Mouse (Mus musculus): ENCODE data around the gene Gch1. TPM values are rescaled to one million over a fixed set of nuclear protein-coding genes. Genes with fewer than 3 reads are reported as not detected.

Gch1 gene
- polyA plus RNA-seq, 1 experiment from 2014 or later: 2.8 TPM

DNA sequence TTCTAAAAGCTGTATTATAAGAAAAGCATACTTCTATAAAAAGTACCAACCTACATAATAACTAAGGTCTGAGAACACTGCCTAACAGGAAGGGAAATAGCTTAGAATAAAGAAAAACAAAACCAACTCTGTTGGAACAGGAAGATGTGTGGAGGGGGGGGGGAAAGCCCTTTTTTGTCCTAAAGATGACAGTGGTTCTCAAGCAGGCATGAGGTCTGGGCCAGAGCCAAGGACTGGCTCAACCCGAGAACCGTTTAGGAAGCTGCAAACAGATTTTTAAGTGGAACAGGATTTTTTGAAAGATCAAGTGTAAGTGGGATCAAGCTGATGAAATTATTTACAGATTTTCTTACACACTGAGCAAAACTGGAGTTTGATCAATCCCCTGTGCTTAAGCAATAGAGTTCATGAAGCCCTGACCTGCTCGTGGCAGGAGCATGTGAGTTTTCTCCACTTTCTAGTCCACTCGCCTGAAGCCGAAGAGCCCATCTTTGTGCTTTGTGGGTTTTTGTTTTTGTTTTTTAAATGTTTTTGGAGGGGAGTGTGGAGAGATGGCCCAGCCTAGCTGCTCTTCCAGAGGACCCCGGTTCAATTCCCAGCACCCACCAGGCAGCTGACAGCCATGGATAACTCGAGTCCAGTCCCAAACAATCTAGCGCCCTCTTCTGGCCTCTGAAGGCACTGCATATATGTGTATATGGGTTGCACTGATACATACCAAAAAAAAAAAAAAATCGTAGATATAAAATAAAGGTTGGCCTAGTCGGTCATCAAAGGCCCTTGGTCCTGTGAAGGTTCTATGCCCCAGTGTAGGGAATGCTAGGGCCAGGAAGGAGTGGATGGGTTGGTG is 35.5 kb upstream of the Gch1 start:
- H3K9me3 ChIP-seq (ENCODE audit: control insufficient read depth, low read length): no peaks in the 10 kb centered on the region
- no peaks in the 10 kb centered on the region for H3K4me1 ChIP-seq (replicated peaks; ENCODE audit: control insufficient read depth, insufficient read depth, low read length)
- no peak for ATAC-seq (ENCODE audit: low FRiP score)
- no peak overlapping the region for H3K27ac ChIP-seq (ENCODE audit: low read depth, low read length)
- H3K27me3 ChIP-seq (ENCODE audit: control insufficient read depth, insufficient read depth, low read length): no peaks in the 10 kb centered on the region
- H3K36me3 ChIP-seq (ENCODE audit: control insufficient read depth, insufficient read depth, low read length): no peaks in the 10 kb centered on the region
- no peak overlapping the region for H3K4me3 ChIP-seq (ENCODE audit: low read depth, low read length)
- no peak overlapping the region for H3K9ac ChIP-seq (ENCODE audit: low read depth, low read length)
- H3K4me2 ChIP-seq (replicated peaks; ENCODE audit: low read depth, low read length): no peak overlapping the region
- no peak for DNase-seq (ENCODE audit: low spot score)
- WGBS: 86% methylated on average over 10 of the region's 10 CpGs

DNA sequence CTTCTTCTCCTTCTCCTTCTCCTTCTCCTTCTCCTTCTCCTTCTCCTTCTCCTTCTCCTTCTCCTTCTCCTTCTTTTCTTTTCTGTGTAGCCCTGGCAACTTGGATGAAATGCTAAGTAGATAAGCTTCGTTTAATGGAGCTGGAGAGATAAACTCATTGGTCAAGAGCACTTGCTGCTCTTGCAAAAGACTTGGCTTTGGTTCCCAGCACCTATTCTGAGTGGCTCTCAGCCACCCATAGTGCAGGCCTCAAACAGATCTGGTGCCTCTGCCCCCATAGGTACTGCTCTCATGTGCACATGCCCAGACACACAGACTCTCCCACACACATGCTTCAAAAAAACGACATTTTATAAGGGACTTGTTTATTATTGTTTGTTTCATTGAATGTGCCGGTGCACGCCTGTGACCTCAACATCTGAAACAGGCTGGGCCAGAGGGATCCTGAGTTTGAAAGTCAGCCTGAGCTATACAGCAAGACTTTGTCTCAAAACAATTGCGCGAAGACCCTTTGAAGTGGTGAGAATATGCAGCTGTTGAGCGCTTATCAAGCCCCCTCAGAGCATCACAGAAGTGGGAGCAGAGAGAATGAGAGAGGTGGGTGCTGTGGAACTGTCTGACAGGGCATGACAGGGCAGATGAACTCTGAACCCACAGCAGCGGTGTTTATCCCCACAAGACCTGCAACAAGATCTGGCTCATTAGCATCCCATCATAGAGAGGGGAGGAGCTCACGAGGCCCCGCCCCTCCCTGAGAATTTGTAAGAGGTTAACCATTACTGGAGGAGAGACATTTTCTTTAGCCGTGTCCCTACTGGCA is 33.6 kb upstream of the Gch1 start:
- 80% methylated on average over 11 of the region's 11 CpGs for WGBS
- H3K9me3 ChIP-seq (ENCODE audit: control insufficient read depth, low read length): no peaks in the 10 kb centered on the region
- H3K4me2 ChIP-seq (replicated peaks; ENCODE audit: low read depth, low read length): no peak overlapping the region
- H3K4me3 ChIP-seq (ENCODE audit: low read depth, low read length): no peak overlapping the region
- ATAC-seq (ENCODE audit: low FRiP score): no peak
- no peak overlapping the region for H3K9ac ChIP-seq (ENCODE audit: low read depth, low read length)
- no peak for DNase-seq (ENCODE audit: low spot score)
- H3K27me3 ChIP-seq (ENCODE audit: control insufficient read depth, insufficient read depth, low read length): no peaks in the 10 kb centered on the region
- H3K36me3 ChIP-seq (ENCODE audit: control insufficient read depth, insufficient read depth, low read length): no peaks in the 10 kb centered on the region
- no peaks in the 10 kb centered on the region for H3K4me1 ChIP-seq (replicated peaks; ENCODE audit: control insufficient read depth, insufficient read depth, low read length)
- H3K27ac ChIP-seq (ENCODE audit: low read depth, low read length): no peak overlapping the region

DNA sequence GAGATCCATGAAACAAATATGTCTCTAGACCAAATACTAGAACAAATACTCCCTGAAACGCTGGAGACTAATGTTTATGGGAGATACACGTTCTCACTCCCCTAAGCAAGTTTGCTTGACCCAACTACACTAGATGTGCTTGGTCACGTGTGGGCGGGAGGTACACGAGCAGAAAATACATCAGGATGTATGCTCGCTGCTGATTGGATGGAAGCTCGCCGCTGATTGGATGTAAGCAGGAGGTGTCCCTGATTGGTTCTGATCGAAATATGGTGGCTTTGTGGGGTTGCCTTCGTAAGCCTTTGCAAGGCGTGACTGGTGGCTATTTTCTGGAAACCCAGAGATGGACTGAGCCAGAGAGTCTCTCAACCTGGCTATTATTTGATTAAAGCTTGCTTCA is 32.4 kb upstream of the Gch1 start:
- H3K4me1 ChIP-seq (replicated peaks; ENCODE audit: control insufficient read depth, insufficient read depth, low read length): no peaks in the 10 kb centered on the region
- 88% methylated on average over 11 of the region's 11 CpGs for WGBS
- no peak overlapping the region for H3K27ac ChIP-seq (ENCODE audit: low read depth, low read length)
- no peak for DNase-seq (ENCODE audit: low spot score)
- H3K27me3 ChIP-seq (ENCODE audit: control insufficient read depth, insufficient read depth, low read length): no peaks in the 10 kb centered on the region
- H3K36me3 ChIP-seq (ENCODE audit: control insufficient read depth, insufficient read depth, low read length): no peaks in the 10 kb centered on the region
- no peaks in the 10 kb centered on the region for H3K9me3 ChIP-seq (ENCODE audit: control insufficient read depth, low read length)
- no peak overlapping the region for H3K9ac ChIP-seq (ENCODE audit: low read depth, low read length)
- no peak overlapping the region for H3K4me2 ChIP-seq (replicated peaks; ENCODE audit: low read depth, low read length)
- H3K4me3 ChIP-seq (ENCODE audit: low read depth, low read length): no peak overlapping the region
- ATAC-seq (ENCODE audit: low FRiP score): no peak

DNA sequence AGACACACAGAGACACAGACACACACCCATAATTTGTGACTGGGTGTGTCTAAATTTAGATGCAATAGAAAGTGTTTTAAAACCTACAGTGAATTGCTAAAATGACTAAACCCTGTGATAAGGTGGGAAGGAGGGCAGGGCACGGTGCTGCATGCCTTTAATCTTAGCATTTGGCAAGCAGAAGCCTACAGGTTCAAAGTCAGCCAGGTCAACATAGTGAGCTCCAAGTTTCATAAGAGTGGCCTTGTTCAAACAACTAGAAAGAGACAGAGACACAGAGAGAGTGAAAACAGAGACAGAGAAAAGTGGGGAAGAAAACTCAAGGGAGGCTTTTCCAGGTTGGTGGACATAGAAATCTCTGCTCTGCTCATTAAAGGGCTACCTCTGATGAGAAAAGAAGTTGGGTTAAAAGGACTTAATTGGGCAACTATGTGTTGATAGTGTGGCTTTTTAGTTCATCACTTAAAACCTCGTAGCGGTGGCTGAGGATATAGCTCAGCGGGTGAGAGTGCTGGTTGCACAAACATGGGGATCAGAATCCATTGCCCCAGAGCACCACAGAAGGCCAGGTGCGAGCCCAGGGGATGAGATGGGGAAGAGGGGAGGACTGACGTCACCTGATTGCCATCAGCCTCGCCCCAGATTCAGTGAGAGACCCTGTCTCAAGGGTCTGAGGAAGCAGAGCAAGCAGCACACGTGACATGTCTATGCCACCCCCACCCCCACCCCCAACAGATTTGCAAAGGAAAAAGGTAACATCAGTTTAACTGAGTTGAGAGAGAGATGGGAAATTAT is 31.2 kb upstream of the Gch1 start:
- Histone ChIP-seq H3K4me3 (ENCODE audit: low read depth, low read length) (no peak overlapping the region), H3K4me2 (replicated peaks; ENCODE audit: low read depth, low read length) (no peak overlapping the region), H3K9me3 (ENCODE audit: control insufficient read depth, low read length) (no peaks in the 10 kb centered on the region), H3K36me3 (ENCODE audit: control insufficient read depth, insufficient read depth, low read length) (no peaks in the 10 kb centered on the region), H3K27me3 (ENCODE audit: control insufficient read depth, insufficient read depth, low read length) (no peaks in the 10 kb centered on the region), H3K4me1 (replicated peaks; ENCODE audit: control insufficient read depth, insufficient read depth, low read length) (no peaks in the 10 kb centered on the region), H3K9ac (ENCODE audit: low read depth, low read length) (no peak overlapping the region), H3K27ac (ENCODE audit: low read depth, low read length) (no peak overlapping the region)
- DNase-seq (ENCODE audit: low spot score) (no peak), ATAC-seq (ENCODE audit: low FRiP score) (no peak)
- 90% methylated on average over 8 of the region's 8 CpGs for WGBS

- Histone ChIP-seq H3K9me3 (ENCODE audit: control insufficient read depth, low read length) (no peaks in the 10 kb centered on the region), H3K4me3 (ENCODE audit: low read depth, low read length) (no peak overlapping the region), H3K36me3 (ENCODE audit: control insufficient read depth, insufficient read depth, low read length) (no peaks in the 10 kb centered on the region), H3K4me1 (replicated peaks; ENCODE audit: control insufficient read depth, insufficient read depth, low read length) (no peaks in the 10 kb centered on the region), H3K9ac (ENCODE audit: low read depth, low read length) (no peak overlapping the region), H3K27ac (ENCODE audit: low read depth, low read length) (no peak overlapping the region), H3K27me3 (ENCODE audit: control insufficient read depth, insufficient read depth, low read length) (no peaks in the 10 kb centered on the region), H3K4me2 (replicated peaks; ENCODE audit: low read depth, low read length) (no peak overlapping the region)
- DNase-seq (ENCODE audit: low spot score) (no peak), ATAC-seq (ENCODE audit: low FRiP score) (no peak)
- WGBS: 86% methylated on average over 9 of the region's 9 CpGs
Observed at GRCm38 (mm10) chr14:47218766-47219606, 29.8 kb upstream of the Gch1 start.

GRCm38 (mm10) chr14:47216541-47216940 is 27.3 kb upstream of the Gch1 start:
- no peak overlapping the region for H3K4me2 ChIP-seq (replicated peaks; ENCODE audit: low read depth, low read length)
- WGBS: 83% methylated on average over 2 of the region's 2 CpGs
- H3K9ac ChIP-seq (ENCODE audit: low read depth, low read length): no peak overlapping the region
- H3K27me3 ChIP-seq (ENCODE audit: control insufficient read depth, insufficient read depth, low read length): no peaks in the 10 kb centered on the region
- H3K27ac ChIP-seq (ENCODE audit: low read depth, low read length): no peak overlapping the region
- no peak for ATAC-seq (ENCODE audit: low FRiP score)
- no peaks in the 10 kb centered on the region for H3K36me3 ChIP-seq (ENCODE audit: control insufficient read depth, insufficient read depth, low read length)
- no peak for DNase-seq (ENCODE audit: low spot score)
- no peaks in the 10 kb centered on the region for H3K9me3 ChIP-seq (ENCODE audit: control insufficient read depth, low read length)
- H3K4me3 ChIP-seq (ENCODE audit: low read depth, low read length): no peak overlapping the region
- no peaks in the 10 kb centered on the region for H3K4me1 ChIP-seq (replicated peaks; ENCODE audit: control insufficient read depth, insufficient read depth, low read length)

DNA sequence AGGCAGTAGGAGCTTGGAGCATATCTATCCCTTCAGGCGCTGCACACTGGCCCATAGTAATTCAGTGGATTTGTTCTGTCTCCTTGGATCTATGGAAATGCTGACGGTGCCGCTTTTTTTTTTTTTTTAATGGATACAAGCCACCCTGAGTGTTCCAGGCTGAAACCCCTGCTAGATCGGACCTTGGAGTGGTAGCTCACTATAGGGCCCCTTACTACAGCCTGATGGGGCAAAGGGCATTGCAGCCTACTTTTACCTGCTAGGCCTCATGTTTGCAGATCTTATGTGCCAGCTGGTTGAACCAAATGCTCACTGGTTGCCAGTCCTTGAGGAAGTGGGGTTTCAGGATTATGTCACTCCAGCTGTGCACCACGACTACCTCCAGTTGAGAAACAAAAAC is 25.2 kb upstream of the Gch1 start:
- Histone ChIP-seq H3K36me3 (ENCODE audit: control insufficient read depth, insufficient read depth, low read length) (no peaks in the 10 kb centered on the region), H3K9me3 (ENCODE audit: control insufficient read depth, low read length) (no peaks in the 10 kb centered on the region), H3K27ac (ENCODE audit: low read depth, low read length) (no peak overlapping the region), H3K4me1 (replicated peaks; ENCODE audit: control insufficient read depth, insufficient read depth, low read length) (no peaks in the 10 kb centered on the region), H3K9ac (ENCODE audit: low read depth, low read length) (no peak overlapping the region), H3K4me2 (replicated peaks; ENCODE audit: low read depth, low read length) (no peak overlapping the region), H3K4me3 (ENCODE audit: low read depth, low read length) (no peak overlapping the region), H3K27me3 (ENCODE audit: control insufficient read depth, insufficient read depth, low read length) (no peaks in the 10 kb centered on the region)
- no peak for DNase-seq (ENCODE audit: low spot score)
- 79% methylated on average over 5 of the region's 5 CpGs for WGBS
- ATAC-seq (ENCODE audit: low FRiP score): no peak

DNA sequence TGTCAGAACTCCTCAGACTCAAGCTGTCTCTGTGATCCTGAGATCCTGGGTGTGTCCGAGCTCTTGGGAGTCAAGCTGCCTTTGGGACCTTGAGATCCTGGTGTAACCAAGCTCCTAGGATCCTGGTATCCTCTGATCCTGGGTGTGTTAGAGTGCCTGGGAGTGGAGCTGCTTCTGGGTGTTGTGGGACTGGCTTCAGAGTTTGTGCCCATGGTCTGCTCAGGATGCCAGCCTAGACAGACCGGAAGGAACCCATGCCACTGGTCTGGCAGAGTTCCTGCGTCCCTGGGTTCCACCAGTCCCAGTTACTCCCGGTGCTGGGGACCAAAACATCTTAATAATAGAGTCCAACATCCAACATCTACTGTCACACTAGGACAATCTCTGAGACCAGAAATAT is 24.1 kb upstream of the Gch1 start:
- Histone ChIP-seq H3K9ac (ENCODE audit: low read depth, low read length) (no peak overlapping the region), H3K36me3 (ENCODE audit: control insufficient read depth, insufficient read depth, low read length) (no peaks in the 10 kb centered on the region), H3K9me3 (ENCODE audit: control insufficient read depth, low read length) (no peaks in the 10 kb centered on the region), H3K4me3 (ENCODE audit: low read depth, low read length) (no peak overlapping the region), H3K27ac (ENCODE audit: low read depth, low read length) (no peak overlapping the region), H3K4me1 (replicated peaks; ENCODE audit: control insufficient read depth, insufficient read depth, low read length) (no peaks in the 10 kb centered on the region), H3K4me2 (replicated peaks; ENCODE audit: low read depth, low read length) (no peak overlapping the region), H3K27me3 (ENCODE audit: control insufficient read depth, insufficient read depth, low read length) (no peaks in the 10 kb centered on the region)
- 86% methylated on average over 4 of the region's 4 CpGs for WGBS
- no peak for ATAC-seq (ENCODE audit: low FRiP score)
- DNase-seq (ENCODE audit: low spot score): no peak

Data from hindbrain, embryonic 11.5 days (tissue).